Mouse (Mus musculus) bone marrow macrophage, adult 2 months (primary cell): Measurements from ENCODE around the gene Itgax. TPM values are rescaled to one million over a fixed set of nuclear protein-coding genes. Genes with fewer than 3 reads are reported as not detected.
A peak's percentile ranks its signal among the peaks of the same experiment; 100 is the strongest.

Source experiments
- H3K27ac ChIP-seq: 2 replicates; pipeline ENCODE4 v1.5.1; 2012; ENCODE audit warnings: low read depth, low read length; ENCODE audit not compliant: insufficient read depth
- H3K4me1 ChIP-seq: 2 replicates; pipeline ENCODE4 v1.6.1; 2012; ENCODE audit warnings: low read length; ENCODE audit not compliant: control insufficient read depth, insufficient read depth
- H3K4me3 ChIP-seq: 2 replicates; pipeline ENCODE4 v1.5.1; 2012; ENCODE audit warnings: mild to moderate bottlenecking, low read length, moderate library complexity; ENCODE audit not compliant: insufficient read depth
- CTCF ChIP-seq: IDR thresholded peaks from 2 replicates; pipeline ENCODE4 v1.5.1; 2012; ENCODE audit warnings: low read depth, mild to moderate bottlenecking, low read length, moderate library complexity
- POLR2A ChIP-seq: IDR thresholded peaks from 2 replicates; pipeline ENCODE4 v1.6.1; 2012; ENCODE audit warnings: mild to moderate bottlenecking, low read depth, low read length, borderline replicate concordance
- polyA plus RNA-seq: library from polyadenylated mRNA; stranded (reverse); fragments of >200 nt; gene quantifications from 2 replicates; pipeline ENCODE4 v1.2.4, GENCODE M21; 2012; ENCODE audit not compliant: missing spikeins, insufficient read depth, insufficient read length

Gene Itgax
- 5.8 and 7.0 TPM in 2 replicates for polyA plus RNA-seq

DNA sequence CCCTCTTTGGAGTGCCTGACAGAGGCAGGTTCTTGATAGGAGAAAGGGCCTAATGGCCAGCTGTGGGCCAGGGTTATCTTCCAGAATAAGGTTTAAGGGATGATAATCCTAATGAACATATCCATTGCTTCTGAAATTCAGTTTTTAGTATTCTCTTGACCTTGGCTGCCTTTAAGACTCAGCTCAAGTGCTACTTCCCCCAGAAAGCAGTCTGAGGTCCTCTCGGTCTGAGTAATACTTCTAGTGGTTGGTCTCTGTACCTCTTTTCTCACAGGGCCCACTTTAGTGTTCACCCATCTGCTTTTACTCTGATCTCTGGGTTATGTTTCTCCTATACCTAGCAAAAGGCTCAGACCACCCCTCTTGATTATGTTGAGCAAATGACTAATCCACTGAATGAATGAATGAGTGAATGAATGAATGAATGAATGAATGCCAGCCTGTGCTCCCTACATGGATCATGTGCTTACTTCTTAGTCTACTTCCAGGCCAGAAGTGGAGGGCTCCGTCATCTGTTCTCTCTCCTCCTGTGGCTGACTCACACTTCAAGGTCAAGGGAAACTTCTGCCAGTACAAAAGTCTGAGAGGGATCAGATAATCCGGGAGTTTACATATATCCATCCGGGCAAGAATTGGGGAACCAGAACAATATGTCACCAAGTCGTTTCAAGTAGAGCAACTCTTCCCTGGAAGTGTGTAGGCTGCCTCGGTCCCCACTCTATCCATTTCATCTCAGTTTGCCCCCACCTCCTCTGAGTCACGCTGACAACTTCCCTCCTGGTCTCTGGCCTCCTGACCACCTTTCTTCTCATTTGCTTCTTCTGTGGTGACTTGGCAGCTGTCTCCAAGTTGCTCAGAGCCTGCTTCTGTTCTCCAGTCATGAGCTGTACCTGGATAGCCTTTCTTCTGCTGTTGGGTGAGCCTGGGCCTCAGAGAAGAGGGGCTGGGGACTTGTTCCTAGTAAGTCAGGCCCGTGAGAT, at the start of gene Itgax:
Gene Itgax (plus strand): TSS at position 807 of the 980 bp plus-strand sequence.
- Histone ChIP-seq H3K4me3 (no peak within 1 kb of the TSS), H3K4me1 (peaks cover 48% of the 10 kb centered on the region), H3K27ac (no peak within 1 kb of the TSS)
- TF ChIP-seq CTCF (no peak), POLR2A (no peak)

DNA sequence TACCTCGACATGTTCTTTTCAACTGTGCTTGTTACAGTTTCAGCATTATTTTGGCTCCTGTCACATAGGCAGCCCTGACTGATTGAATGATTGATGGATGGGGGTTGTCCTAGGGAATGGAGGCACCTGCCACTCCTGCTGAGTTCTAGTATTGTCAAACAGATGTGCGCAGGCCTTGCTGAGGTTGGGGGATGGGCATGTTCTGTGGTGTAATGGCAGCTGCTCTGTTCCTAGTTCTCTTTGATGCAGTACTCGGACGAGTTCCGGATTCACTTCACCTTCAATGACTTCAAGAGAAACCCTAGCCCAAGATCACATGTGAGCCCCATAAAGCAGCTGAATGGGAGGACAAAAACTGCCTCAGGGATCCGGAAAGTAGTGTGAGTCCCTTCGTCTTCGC, 49.3 kb upstream of the Itgax start:
- no peak for TF ChIP-seq POLR2A
- no peak for TF ChIP-seq CTCF
- Histone ChIP-seq H3K4me3 (no peak overlapping the region), H3K27ac (no peak overlapping the region), H3K4me1 (0 out of 2 replicates have a peak, but pooled peaks cover 2% of the 10 kb centered on the region)

DNA sequence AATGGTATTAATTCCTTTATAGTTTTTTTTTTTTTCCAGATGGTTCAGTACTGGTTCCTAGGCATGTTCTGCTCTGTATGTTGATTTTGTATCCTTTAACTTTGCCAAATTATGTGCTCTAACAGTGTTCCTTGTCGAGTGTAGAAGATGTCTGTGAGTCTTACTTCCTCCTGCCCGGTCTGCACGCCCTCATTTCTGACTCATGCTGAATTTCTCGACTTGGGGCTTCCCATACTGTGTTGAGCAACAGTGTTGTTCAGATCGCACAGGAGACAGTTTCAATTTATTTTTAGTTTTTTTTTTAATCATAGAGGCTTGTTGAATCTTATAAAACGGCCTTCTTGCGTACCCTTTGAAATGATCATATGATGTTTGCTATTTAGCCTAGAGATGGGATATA, 40.2 kb upstream of the Itgax start:
- H3K27ac ChIP-seq: peak overlapping the region; percentile 75
- peak overlapping the region; percentile 44 for H3K4me3 ChIP-seq
- peaks cover 16% of the 10 kb centered on the region for H3K4me1 ChIP-seq
- TF ChIP-seq CTCF: no peak
- TF ChIP-seq POLR2A: no peak

DNA sequence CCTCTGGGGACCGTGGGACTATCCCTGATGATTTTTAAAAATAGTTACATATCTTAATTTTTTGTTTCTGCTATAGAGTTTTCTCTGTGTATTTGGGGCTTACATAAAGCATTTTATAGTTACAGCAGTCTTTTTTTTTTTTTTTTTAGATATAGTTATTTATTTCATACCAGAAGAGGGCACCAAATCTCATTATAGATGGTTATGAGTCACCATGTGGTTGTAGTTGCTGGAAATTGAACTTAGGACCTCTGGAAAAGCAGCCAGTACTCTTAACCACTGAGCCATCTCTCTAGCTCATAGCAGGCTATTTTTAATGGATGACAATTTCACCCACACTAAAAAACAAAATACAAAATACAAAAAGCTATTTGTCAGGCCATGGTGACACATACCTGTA, 31.2 kb upstream of the Itgax start:
- H3K4me1 ChIP-seq: no peaks in the 10 kb centered on the region
- TF ChIP-seq CTCF: no peak
- H3K27ac ChIP-seq: no peak overlapping the region
- no peak overlapping the region for H3K4me3 ChIP-seq

DNA sequence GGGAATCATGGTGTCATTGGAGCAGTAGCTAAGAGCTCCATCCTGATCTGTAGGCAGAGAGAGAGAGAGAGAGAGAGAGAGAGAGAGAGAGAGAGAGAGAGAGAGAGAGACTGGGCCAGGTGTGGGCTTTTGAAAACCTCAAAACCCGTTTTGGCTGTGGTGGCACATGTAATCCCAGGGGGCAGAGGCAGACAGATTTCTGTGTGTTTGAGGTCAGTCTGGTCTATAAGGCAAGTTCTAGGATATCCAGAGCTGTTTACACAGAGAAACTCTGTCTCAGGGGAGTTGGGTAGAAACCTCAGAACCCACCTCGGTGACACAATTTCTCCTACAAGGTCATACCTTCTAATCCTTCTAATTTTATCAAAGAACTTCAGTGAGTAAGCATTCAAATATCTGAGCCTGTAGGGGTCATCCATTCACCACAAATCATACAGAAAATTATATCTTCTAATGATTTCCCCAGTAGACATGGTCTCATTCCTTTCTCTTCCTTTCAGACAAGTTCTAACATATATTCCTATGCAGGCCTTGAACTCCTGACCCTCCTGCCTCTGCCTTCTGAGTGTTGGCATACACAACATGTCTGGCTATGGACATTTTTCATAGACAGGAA, 28.5 kb upstream of the Itgax start:
- Histone ChIP-seq H3K4me3 (no peak overlapping the region), H3K27ac (no peak overlapping the region), H3K4me1 (peaks cover 2% of the 10 kb centered on the region; the same call in 1 of the 2 replicates)
- TF ChIP-seq POLR2A: no peak
- TF ChIP-seq CTCF: no peak

DNA sequence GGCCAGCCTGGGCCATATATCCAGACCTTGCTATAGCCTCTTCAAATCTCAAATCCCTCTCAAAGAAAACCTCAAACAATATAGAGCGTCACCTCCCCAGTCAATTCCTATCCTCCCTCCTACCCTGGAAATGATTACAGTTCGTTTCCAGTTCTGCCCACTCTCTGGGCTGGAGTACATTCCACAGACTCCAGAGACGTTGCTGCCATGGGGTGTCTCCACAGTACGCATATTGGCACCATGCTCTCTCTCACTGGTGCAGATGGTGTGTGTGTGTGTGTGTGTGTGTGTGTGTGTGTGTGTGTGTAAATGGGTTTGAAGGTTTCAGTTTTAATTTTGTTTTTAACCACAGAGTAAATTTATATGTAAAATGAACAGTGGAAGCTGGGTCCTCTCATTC, 24.1 kb upstream of the Itgax start:
- TF ChIP-seq CTCF: no peak
- TF ChIP-seq POLR2A: no peak
- Histone ChIP-seq H3K4me1 (peaks cover 6% of the 10 kb centered on the region; the same call in 1 of the 2 replicates), H3K4me3 (no peak overlapping the region), H3K27ac (no peak overlapping the region)

DNA sequence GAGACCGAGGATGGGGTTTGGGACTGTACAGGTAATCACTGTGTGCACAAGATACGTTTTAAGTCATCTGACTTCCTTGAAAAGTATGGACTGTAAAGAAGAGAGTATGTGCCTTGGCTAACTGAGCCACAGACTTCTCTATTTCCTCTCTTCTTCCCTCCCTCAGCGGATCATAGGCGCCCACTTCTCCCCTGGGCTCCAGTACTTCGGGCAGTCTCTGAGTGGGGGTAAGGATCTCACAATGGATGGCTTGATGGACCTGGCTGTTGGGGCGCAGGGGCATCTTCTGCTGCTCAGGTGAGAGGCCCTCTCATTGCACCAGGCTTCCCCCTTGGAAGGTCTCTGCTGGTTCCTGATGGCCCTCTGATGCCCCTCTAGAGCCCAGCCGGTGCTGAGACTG, 21.9 kb upstream of the Itgax start:
- H3K27ac ChIP-seq: no peak overlapping the region
- no peak overlapping the region for H3K4me3 ChIP-seq
- TF ChIP-seq POLR2A (no peak), CTCF (no peak)
- peaks cover 6% of the 10 kb centered on the region; the same call in 1 of the 2 replicates for H3K4me1 ChIP-seq

DNA sequence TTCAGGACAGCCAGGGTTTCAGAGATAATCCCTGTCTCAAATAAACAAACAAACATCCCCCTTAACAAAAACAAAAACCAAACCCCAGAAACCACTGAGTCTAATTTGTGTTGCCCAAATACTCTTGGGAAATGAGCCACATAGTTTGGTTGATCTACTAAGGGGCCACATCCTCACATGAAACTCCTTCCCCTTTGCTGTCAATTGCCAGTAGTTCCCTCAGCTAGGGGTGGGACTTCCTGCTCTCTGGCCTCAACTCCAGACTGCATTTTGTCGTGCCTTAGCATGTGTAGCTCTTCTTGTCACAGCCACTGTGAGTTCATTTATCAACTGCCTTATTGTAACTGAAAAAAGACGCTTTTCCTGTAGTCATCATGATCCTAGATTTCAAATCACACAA, 19.0 kb upstream of the Itgax start:
- H3K4me1 ChIP-seq: peaks cover 4% of the 10 kb centered on the region; the same call in 1 of the 2 replicates
- TF ChIP-seq POLR2A (no peak), CTCF (no peak)
- H3K4me3 ChIP-seq: no peak overlapping the region
- H3K27ac ChIP-seq: no peak overlapping the region

DNA sequence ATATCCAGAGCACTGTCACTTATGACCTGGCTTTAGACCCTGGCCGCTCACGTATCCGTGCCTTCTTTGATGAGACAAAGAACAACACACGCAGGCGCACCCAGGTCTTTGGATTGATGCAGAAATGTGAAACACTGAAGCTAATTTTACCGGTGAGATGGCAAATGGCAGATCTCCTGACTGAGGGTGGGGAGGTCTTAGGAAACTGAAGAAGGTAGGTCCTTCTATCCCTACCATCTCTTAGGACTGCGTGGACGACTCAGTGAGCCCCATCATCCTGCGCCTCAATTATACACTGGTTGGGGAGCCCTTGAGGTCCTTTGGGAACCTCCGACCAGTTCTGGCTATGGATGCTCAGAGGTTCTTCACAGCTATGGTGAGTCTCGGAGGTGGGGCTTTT, 17.2 kb upstream of the Itgax start:
- TF ChIP-seq POLR2A (no peak), CTCF (no peak)
- Histone ChIP-seq H3K4me3 (no peak overlapping the region), H3K27ac (no peak overlapping the region), H3K4me1 (peaks cover 9% of the 10 kb centered on the region)

DNA sequence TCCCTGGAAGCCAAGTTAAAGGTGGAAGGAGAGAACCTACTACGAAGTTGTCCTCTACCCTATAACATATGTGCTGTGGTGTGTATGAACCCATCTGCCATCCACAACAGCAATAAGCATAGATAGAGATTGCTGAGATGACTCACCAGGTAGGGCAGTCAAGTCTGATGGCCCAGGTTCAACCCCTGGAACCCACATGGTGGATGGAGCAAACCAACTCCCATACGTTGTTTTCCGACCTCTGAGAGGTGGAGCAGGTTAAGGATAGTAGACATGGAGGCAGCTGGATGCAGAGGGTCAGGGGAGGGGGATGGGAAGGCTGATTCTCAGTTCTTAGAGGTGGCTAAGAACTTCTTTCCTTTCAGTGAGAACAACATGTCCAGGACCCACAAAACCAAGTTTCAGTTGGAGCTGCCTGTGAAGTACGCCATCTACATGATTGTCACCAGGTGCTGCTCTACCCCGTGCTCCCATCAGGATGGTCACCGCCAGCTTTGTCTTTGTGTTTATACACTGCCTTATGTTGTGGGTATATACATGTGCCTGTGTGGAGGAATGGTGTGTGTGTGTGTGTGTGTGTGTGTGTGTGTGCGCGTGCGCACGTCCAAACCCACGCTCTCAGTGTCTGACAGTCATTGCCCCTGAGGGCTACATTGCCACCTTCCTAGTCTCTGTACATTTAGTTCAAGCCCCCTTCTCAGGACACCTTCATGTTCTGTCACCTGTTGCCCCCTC, 14.8 kb upstream of the Itgax start:
- no peak overlapping the region for H3K27ac ChIP-seq

More for the DNA sequence above, 14.8 kb upstream of the Itgax start:
- H3K4me3 ChIP-seq: no peak overlapping the region
- peaks cover 9% of the 10 kb centered on the region for H3K4me1 ChIP-seq
- TF ChIP-seq POLR2A: no peak
- TF ChIP-seq CTCF: no peak
